Mouse (Mus musculus) thymus, adult 2 months (tissue): ENCODE measurements at regions not wholly inside any gene's neighbourhood (a gene's known extent, or its start where the extent isn't known, plus 50 kb on each side); places are given as distances from the start of the nearest gene placed in this dataset.

Experiments used
- DNase-seq: peaks from one replicate; pipeline ENCODE4 v3.0.0; 2021
- H3K27ac ChIP-seq: fragments of 200-500 bp; 2 replicates; pipeline ENCODE4 v1.5.1; 2012; ENCODE audit warnings: low read length, control low read depth; ENCODE audit not compliant: control insufficient read depth, insufficient read depth
- H3K27me3 ChIP-seq: fragments of 200-500 bp; 2 replicates; pipeline ENCODE4 v1.6.1; 2012; ENCODE audit warnings: mild to moderate bottlenecking, low read length, moderate library complexity, mixed read lengths; ENCODE audit not compliant: control insufficient read depth, insufficient read depth
- H3K36me3 ChIP-seq: fragments of 200-500 bp; 2 replicates; pipeline ENCODE4 v1.6.1; 2012; ENCODE audit warnings: mild to moderate bottlenecking, low read length, moderate library complexity; ENCODE audit not compliant: control insufficient read depth, insufficient read depth
- H3K4me1 ChIP-seq: fragments of 200-500 bp; replicated peaks from 2 replicates; pipeline ENCODE4 v1.6.1; 2012; ENCODE audit warnings: low read length; ENCODE audit not compliant: control insufficient read depth, insufficient read depth
- H3K4me3 ChIP-seq: fragments of 200-500 bp; 2 replicates; pipeline ENCODE4 v1.5.1; 2012; ENCODE audit warnings: mild to moderate bottlenecking, low read length, control low read depth, moderate library complexity; ENCODE audit not compliant: control insufficient read depth, insufficient read depth
- CTCF ChIP-seq: fragments of 200-500 bp; IDR thresholded peaks from 2 replicates; pipeline ENCODE4 v1.5.1; 2012; ENCODE audit warnings: mild to moderate bottlenecking, control low read depth, low read length, moderate library complexity, borderline replicate concordance; ENCODE audit not compliant: control insufficient read depth, poor library complexity, insufficient read depth; ENCODE audit errors: extremely low read depth
- POLR2A ChIP-seq: fragments of 200-500 bp; IDR thresholded peaks from 2 replicates; pipeline ENCODE4 v1.6.1; 2012; ENCODE audit warnings: mild to moderate bottlenecking, low read length, control low read depth, moderate library complexity; ENCODE audit not compliant: control insufficient read depth, poor library complexity, insufficient read depth; ENCODE audit errors: extremely low read depth
- WGBS: fragments of 180-500 bp; shearing (Covaris S2); methylation state at CpG from one replicate; pipeline ENCODE4 v1.1.7; 2018; 5-methylcytosine and 5-hydroxymethylcytosine counted together

DNA sequence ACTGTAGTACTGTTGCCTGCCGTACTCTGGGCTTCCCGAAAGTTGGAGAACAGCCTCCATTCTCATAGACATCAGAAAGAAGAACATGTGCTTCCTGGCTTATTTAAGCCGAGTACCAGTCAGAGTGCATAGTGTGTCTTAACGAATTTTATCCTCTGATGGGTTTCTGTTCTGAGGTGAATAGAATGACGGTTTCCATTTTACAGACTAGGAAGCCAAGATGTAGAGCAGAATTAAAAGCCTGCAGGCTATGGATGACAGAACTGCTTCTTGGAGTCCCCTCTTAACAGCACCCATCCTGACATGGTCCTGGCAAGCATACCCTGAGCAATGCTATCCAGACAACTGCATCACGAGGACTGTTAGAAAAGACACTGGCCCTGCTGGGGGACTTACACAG, 69.0 kb upstream of the Rgma start:
- WGBS, result 75% methylated on average over 6 of the region's 6 CpGs
- Histone ChIP-seq H3K27me3 (no peaks in the 10 kb centered on the region), H3K4me1 (no peaks in the 10 kb centered on the region), H3K4me3 (no peak overlapping the region), H3K27ac (no peak overlapping the region), H3K36me3 (no peaks in the 10 kb centered on the region)
- DNase-seq, result no peak
- no peak for TF ChIP-seq POLR2A
- TF ChIP-seq CTCF, result no peak

DNA sequence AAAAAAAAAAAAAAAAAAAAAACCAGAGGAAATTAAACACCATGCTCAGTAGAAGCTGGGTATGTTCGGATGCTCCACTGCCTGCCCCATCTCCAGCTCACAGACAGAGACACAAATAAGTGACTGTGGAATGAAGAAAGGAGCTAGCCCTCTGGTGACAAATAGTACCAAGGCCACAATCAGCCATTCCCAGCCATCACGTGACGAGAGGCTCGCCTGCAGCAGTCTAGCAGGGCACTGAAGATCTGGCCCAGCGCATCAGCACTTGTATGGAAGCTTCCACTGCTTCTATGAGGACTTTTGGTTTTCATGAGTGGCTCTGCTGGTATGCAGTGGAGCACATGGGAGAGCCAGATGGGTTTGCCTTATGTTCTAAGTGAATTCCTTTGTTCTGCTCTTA, 68.6 kb upstream of the Rgma start:
- no peaks in the 10 kb centered on the region for H3K4me1 ChIP-seq
- TF ChIP-seq POLR2A, result no peak
- no peak for TF ChIP-seq CTCF
- H3K36me3 ChIP-seq, result no peaks in the 10 kb centered on the region
- H3K4me3 ChIP-seq, result no peak overlapping the region
- H3K27ac ChIP-seq, result no peak overlapping the region
- 83% methylated on average over 5 of the region's 5 CpGs for WGBS
- no peak for DNase-seq
- no peaks in the 10 kb centered on the region for H3K27me3 ChIP-seq

DNA sequence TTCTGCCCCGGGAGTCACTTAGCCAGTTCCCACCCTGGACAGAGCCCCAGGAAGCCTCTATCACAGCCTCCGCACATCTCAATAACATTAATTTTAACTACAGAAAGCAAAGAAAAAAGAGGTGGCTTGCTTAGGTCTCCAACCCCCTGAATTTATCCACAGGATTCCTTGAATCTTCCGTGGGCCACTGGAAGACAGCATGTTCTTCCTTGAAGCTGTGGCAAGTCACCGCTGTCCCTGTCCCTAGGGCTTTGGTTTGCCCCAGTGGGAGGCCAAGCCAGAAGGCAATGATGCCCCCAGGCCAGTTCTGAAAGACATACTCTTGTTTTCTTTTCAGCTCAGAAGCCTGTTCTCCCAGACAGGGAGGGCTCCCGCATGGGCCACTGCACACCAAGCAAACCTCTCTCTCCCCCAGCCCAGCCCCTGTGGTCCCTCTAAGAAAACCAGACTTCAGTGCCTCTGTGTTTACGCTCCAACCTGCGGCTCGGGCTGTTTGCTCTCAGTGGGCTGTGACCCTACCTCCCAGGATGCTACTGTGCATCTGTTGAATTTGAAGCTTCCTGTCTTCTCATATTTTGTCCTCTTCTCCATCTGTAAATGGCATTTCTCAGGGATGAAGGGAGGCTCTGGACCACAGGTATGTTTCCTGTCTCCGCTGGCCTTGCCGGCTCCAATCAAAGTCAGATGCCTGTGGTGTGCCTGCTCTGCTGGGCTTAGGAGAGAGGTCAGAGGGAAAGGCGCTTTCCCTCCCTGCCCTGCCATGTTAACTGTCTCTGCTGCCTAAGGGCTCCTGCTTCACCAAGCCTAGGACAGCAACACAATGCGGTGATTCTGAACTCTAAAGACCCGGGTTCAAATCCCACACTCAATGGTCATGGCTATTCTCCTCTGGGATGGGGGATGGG, 67.5 kb upstream of the Rgma start:
- DNase-seq, result no peak
- Histone ChIP-seq H3K27ac (no peak overlapping the region), H3K36me3 (no peaks in the 10 kb centered on the region), H3K27me3 (no peaks in the 10 kb centered on the region), H3K4me1 (no peaks in the 10 kb centered on the region), H3K4me3 (no peak overlapping the region)
- 67% methylated on average over 13 of the region's 13 CpGs for WGBS
- TF ChIP-seq CTCF (no peak), POLR2A (no peak)

DNA sequence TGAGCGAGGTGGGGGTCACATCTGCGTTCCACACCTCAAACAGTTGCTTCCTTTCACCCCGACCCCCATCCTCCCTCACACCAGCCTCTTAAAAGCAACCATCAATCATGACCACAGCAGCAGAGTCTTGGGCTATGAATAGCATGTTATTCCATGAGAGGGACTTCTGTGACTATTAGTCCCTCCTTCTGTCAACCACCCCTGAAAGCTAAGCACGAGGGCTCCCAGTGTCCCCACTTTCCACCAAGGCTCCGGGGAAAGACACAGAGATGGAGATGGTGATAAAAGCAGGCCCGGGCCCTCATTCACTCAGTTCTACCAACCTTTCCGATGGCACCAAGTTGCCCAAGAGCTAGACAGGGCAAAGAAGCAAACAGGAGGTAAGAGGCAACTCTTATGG, 66.3 kb upstream of the Rgma start:
- TF ChIP-seq CTCF (no peak), POLR2A (no peak)
- 83% methylated on average over 7 of the region's 7 CpGs for WGBS
- H3K4me1 ChIP-seq, result no peaks in the 10 kb centered on the region

DNA sequence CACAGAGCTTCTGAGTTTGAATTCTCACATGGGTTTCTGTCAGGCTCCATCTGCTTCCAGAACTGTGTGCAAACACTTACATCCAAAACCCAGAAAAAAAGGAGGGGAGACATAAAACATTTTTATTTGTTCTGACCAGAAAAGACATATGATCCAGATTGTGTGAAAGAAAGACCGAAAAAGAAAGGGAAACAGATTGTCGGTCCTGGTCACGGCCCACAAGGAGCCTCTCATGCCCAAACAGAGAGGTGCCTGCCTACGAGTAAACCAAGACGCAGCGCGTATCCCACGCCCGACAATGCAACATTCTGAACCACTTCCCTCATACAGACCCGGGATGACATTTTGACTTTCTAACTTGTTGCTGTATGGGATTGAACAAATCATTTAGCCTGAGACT, 65.3 kb upstream of the Rgma start:
- 91% methylated on average over 10 of the region's 10 CpGs for WGBS
- Histone ChIP-seq H3K36me3 (no peaks in the 10 kb centered on the region), H3K4me1 (no peaks in the 10 kb centered on the region), H3K4me3 (no peak overlapping the region), H3K27ac (no peak overlapping the region), H3K27me3 (no peaks in the 10 kb centered on the region)
- TF ChIP-seq POLR2A (no peak), CTCF (no peak)
- DNase-seq, result no peak

More for the DNA sequence above, 66.3 kb upstream of the Rgma start:
- Histone ChIP-seq H3K4me3 (no peak overlapping the region), H3K27me3 (no peaks in the 10 kb centered on the region), H3K27ac (no peak overlapping the region), H3K36me3 (no peaks in the 10 kb centered on the region)
- no peak for DNase-seq

DNA sequence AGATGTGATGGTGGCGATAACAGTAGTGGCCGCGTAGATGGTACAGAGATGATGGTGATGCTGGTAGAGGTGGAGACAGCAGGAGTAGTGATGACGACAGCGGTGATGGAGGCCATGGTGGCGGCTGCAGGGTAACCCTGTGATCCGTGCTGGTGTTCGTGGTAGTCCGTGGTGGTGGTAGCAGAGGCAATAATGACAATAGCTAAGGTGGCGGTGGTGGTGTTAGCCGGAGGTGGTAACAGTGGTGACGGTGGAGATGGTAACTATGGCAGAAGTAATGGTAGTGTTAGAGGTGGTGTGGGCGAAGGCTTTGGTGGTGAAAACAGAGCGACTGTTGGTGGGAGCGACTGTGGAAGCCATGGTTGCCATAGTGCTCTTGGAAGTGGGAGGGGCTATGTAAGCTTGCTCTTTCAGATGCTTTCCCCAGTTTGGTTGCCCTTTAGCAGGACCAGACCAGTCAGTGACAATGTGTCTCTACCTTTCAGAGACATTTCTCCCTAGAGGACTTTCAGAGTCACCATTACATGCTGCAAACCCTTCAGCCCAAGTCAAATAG, 64.7 kb upstream of the Rgma start:
- TF ChIP-seq CTCF, result no peak
- TF ChIP-seq POLR2A, result no peak
- 97% methylated on average over 15 of the region's 15 CpGs for WGBS
- no peaks in the 10 kb centered on the region for H3K27me3 ChIP-seq
- no peak overlapping the region for H3K4me3 ChIP-seq
- DNase-seq, result no peak
- H3K36me3 ChIP-seq, result no peaks in the 10 kb centered on the region
- H3K4me1 ChIP-seq, result no peaks in the 10 kb centered on the region
- H3K27ac ChIP-seq, result no peak overlapping the region

DNA sequence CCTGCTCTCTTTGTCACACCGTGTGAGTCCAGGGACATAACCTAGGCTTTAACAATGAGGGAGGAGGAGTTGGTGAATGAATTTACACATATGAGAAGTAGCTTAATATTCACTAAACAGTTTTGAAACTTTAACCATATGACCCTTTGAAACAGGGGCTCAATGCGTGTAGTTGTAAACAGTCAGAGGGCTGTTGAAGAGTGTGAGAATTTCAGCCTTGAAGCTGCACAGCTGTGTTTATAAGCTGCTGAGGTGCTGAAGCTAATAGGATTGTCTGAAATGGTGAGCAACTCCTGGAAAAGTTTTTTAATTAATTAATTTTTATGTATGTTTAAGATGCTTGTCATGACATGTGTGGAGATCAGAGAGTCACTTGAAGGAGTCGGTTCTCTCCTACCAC, 59.8 kb upstream of the Rgma start:
- Histone ChIP-seq H3K36me3 (no peaks in the 10 kb centered on the region), H3K27ac (no peak overlapping the region), H3K4me1 (no peaks in the 10 kb centered on the region), H3K27me3 (no peaks in the 10 kb centered on the region), H3K4me3 (no peak overlapping the region)
- WGBS, result 93% methylated on average over 3 of the region's 3 CpGs
- DNase-seq, result no peak
- TF ChIP-seq POLR2A (no peak), CTCF (no peak)
